Mouse (Mus musculus) embryonic fibroblast, embryonic 13.5 days (primary cell): Measurements from ENCODE around the gene Dnajc19. TPM values are rescaled to one million over a fixed set of nuclear protein-coding genes. Genes with fewer than 3 reads are reported as not detected.

ENCODE experiments used
- H3K27ac ChIP-seq: 2 replicates; pipeline ENCODE4 v1.5.1; 2012; ENCODE audit warnings: low read length, control low read depth, inconsistent platforms; ENCODE audit not compliant: insufficient read depth
- H3K4me1 ChIP-seq: 2 replicates; pipeline ENCODE4 v1.6.1; 2011; ENCODE audit warnings: low read length; ENCODE audit not compliant: control insufficient read depth, insufficient read depth
- H3K4me3 ChIP-seq: 2 replicates; pipeline ENCODE4 v1.5.1; 2011; ENCODE audit warnings: mild to moderate bottlenecking, control low read depth, low read length; ENCODE audit not compliant: insufficient read depth
- CTCF ChIP-seq: IDR thresholded peaks from 2 replicates; pipeline ENCODE4 v1.5.1; 2011; ENCODE audit warnings: mild to moderate bottlenecking, control low read depth, low read length, moderate library complexity, borderline replicate concordance; ENCODE audit not compliant: insufficient read depth
- POLR2A ChIP-seq: IDR thresholded peaks from 2 replicates; pipeline ENCODE4 v1.6.1; 2011; ENCODE audit warnings: low read depth, mild to moderate bottlenecking, control low read depth, low read length, moderate library complexity
- polyA plus RNA-seq: library from polyadenylated mRNA; stranded (reverse); fragments of >200 nt; gene quantifications from 2 replicates; pipeline ENCODE4 v1.2.4, GENCODE M21; 2011; ENCODE audit warnings: low read depth; ENCODE audit not compliant: missing spikeins, insufficient read length

The Dnajc19 gene
- 53.3 and 56.6 TPM in 2 replicates for polyA plus RNA-seq

DNA sequence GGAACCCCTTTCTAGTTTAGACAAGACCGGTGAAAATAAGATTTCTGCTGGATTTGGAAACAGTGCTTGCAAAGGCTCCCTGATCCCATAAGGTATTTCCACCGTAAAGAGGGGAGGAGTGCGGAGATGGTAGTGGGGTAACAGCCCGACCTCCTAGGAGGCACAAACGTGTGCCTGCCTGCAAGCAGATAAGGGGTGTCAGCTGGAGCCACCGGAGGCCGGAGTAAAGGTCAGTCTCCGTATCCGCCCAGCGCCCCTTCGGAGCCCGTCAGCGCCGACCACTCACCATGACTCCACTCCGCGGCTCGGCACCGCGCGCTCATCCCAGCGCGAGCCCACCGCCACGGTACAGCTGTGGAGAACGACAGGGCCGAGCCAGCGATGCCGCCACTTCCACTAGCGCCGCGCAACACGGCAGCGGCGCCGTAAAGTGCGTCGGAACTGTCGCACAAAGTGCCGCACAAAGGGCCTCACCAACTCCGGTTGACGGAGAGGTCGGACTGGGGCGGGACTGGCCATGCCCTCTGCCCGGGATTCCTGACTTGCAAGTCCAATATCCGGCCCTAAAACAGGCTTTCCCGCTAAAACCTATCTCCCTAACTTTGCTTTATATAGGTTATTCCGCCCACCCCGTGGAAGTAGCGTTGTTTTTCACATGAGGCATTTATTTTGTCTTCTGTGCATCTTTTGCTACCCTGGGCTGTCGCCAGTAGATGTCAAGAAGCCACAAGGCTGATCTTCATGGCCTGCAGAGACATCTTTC lies at the start of gene Dnajc19:
Gene Dnajc19 (minus strand): TSS at position 422 of the 763 bp plus-strand sequence.
- H3K27ac ChIP-seq: peak within 1 kb of the TSS; percentile 31; the same call in 1 of the 2 replicates
- TF ChIP-seq CTCF: no peak
- TF ChIP-seq POLR2A: peak; percentile 83
- H3K4me3 ChIP-seq: peak within 1 kb of the TSS; percentile 87
- peaks cover 7% of the 10 kb centered on the region for H3K4me1 ChIP-seq

DNA sequence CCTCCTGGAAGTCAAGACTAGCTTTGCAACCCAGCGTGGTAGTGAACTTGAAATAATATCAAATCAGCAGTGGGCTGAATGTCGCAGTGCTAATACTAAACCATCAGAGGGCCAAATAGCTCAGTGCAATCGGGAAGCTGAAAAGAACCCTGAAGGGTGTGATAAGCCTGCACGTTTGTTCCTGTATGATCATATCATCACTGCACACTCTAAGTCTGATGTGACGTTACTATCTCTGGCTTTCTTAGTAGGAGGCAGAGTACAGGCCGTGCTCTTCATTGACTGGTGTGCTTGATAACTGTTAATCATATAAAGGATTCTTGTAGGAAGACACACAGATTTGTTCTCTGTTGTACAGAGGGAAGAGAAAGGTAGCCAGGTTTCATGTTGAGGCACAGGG lies 48.8 kb upstream of the Dnajc19 start:
- TF ChIP-seq CTCF: no peak
- no peak for TF ChIP-seq POLR2A
- Histone ChIP-seq H3K27ac (no peak overlapping the region), H3K4me3 (no peak overlapping the region), H3K4me1 (no peaks in the 10 kb centered on the region)

DNA sequence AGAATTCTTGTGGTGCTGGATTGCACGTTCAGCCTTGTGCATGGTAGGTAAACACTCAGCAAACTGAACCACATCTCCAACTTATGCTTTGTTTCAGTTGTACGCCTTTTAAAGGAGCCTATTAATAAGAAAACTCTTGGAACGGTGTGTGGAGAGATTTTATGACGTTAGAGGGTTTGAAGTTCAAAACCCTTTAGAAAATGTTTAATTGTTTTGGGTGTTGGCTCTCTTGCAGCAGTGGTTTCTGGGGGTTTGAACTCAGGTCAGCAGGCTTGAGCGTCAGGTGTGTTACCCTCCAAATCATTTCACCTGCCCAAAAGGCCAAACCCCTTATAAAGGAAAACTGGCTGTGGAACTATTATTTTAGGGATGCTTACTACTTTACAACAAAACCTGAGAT lies 40.2 kb upstream of the Dnajc19 start:
- no peak overlapping the region for H3K4me3 ChIP-seq
- no peak for TF ChIP-seq POLR2A
- no peak for TF ChIP-seq CTCF
- H3K4me1 ChIP-seq: no peaks in the 10 kb centered on the region
- no peak overlapping the region for H3K27ac ChIP-seq

DNA sequence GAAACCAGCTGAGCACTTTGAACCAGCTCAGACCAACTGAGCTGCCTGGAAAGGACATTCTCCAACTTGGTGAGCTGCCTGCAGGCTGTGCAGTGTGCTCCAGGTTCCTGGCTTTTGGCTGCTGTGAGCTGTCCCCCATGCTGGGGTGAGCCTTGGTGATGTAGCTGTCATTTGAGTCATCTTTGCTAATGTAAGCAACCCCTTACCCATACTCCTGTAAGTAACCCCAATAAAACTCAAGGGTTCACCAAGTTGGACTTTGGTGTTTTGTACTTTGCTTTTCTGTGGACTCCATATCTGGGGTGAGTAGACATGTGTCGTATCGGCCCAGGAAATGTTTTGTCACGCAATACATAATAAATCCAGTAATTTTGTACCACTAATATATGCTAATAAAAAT lies 39.7 kb upstream of the Dnajc19 start:
- Histone ChIP-seq H3K4me3 (no peak overlapping the region), H3K27ac (no peak overlapping the region), H3K4me1 (no peaks in the 10 kb centered on the region)
- no peak for TF ChIP-seq POLR2A
- TF ChIP-seq CTCF: no peak

DNA sequence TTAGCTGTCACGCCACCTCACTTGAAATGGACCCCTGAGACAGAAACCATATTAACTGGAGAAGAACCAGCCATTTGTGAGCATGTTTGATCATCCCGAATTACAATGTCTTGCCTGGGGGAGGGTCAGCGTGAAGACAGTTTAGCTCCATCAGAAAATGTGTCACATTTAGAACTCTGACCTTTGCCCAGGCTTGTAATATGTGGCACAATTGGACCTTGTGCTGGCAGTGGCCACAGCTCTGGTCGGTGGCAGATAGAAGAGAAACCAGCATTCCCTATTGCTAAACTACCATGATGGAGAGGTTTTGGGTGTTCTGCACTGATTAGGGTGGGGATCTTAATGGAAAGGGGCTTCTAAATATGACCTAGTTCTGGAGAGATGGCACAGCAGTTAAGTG lies 38.7 kb upstream of the Dnajc19 start:
- Histone ChIP-seq H3K27ac (no peak overlapping the region), H3K4me3 (no peak overlapping the region), H3K4me1 (no peaks in the 10 kb centered on the region)
- no peak for TF ChIP-seq CTCF
- no peak for TF ChIP-seq POLR2A

DNA sequence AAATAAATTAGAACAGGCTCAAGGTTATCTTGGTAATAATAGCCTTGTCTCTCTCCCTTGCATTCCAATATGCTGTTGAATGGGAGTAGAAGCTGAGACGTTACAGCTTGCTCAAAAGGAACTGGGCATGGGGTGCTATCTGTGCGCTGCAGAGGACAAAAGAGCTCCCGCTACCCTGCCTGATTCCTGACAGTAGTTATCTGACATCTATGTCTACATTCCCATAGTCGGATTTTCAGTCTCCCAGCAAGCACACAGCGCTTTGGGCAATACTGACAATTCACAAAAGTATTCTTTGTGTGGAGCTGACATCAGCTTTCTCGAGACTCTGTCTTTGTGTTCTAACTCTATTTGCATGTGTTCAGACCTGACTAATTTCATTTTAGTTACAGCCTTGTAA lies 34.7 kb upstream of the Dnajc19 start:
- Histone ChIP-seq H3K27ac (no peak overlapping the region), H3K4me1 (no peaks in the 10 kb centered on the region), H3K4me3 (no peak overlapping the region)
- TF ChIP-seq POLR2A (no peak), CTCF (no peak)

DNA sequence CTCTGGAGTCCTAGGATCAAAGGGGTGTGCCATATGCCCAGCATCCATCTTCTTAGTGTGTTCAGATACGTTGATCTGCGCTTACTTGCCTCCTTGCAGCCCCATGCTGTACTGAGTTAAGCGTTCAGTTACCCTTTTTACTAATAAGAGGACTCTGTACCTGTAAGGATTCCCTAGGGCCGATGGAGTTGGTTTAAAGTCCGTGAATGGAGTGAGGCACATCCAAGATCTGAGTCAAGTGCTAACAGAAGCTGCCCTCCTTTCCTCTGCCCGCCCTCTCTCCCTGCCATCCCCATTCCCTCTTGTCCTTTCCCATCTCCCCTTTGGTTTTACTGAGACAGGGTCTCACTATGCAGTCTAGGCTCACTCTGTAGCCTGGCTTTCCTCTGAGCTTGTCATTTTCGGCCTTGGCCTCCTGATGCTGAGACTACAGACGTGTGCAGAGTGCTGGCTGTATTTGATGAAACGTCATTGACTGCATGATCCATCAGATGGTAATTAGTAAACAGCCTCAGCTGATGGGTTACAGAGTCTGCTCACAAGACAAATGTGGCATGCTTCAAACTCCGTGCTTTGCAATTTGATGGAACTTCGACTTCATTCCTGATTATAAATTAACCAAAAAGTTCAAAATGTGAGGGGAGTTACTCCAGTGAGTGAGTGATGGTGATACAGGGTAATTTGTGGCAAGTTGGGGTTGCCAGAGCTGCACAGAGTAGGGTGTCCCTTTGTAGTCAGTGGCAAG lies 31.0 kb upstream of the Dnajc19 start:
- H3K4me1 ChIP-seq: no peaks in the 10 kb centered on the region
- TF ChIP-seq POLR2A (no peak), CTCF (no peak)
- H3K27ac ChIP-seq: no peak overlapping the region

DNA sequence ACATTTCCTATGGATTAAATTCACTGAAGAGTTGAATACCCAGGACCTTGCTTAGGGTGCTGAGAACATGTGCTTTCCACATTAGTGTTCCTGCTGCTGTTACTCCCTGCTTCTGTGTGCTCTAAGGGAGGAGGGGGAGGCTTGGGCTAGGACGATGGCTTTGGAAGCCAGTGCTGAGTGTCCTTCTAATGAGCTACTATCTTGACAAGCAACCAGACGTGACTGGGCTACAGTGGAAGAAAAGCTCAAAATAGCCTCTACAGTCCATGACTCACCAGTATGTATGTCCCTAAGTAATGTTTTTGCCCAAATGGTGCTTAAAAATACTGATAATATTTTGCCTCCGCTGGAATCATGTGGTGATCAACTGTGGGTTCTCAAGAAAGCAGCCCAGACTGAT lies 26.5 kb upstream of the Dnajc19 start:
- no peaks in the 10 kb centered on the region for H3K4me1 ChIP-seq
- H3K4me3 ChIP-seq: no peak overlapping the region
- TF ChIP-seq CTCF (no peak), POLR2A (no peak)
- H3K27ac ChIP-seq: no peak overlapping the region

More for the DNA sequence above, 31.0 kb upstream of the Dnajc19 start:
- no peak overlapping the region for H3K4me3 ChIP-seq

DNA sequence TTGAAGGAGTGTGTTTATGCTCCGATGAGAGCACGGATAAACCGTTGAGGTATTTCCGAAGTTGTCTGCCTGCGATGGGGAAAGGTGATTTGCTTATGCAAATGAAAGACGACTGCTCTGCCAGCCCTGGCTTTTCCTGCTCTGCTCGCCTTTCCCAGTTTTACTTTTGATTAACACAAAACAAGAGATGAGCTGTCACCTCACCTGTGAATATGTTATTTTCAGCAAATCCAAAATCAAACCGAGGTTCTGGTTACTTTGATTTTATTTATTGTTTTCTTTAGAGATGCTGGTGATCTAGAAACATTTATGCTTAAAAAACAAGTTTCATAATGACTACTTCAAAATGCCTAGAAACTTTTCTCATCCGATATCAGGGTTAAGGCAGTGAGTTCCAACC lies 25.3 kb upstream of the Dnajc19 start:
- no peak overlapping the region for H3K27ac ChIP-seq
- H3K4me1 ChIP-seq: no peaks in the 10 kb centered on the region
- no peak for TF ChIP-seq POLR2A
- TF ChIP-seq CTCF: no peak
- H3K4me3 ChIP-seq: no peak overlapping the region

DNA sequence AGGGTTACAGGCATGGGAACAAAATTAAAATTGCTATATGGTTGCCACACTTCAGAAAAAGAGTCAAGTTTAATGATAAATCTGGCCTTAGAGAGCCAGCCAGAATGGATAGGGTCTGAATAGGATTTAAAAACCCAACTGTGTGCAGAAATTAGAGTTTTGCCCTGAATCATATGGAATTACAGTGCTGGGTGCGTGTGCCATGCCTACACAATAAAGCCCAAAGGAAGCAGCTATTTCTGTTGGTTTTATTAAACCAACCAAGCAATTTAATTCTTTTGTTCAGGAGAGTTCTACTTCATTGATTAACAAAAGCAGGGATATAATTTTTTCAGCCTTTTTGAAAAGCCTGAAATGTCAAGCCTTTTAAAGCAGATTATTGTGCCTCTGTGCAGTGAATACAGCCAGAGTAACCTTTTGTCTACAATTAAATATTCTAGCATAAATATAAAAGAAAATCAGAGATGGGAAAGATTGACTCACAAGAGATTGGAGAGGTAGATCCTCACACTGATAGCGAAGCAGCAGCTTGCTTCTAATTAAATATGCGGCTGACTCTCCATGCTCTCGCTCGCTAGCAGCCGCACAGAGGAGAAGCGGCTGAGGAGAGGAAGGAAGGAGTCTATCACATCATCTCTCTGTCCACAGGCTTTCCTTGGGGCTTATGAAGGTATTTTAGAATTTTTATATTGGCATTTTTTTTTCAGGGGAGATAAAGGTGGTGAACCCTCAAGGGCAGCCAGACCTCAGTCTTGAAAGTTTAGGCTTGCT lies 23.0 kb upstream of the Dnajc19 start:
- Histone ChIP-seq H3K4me1 (no peaks in the 10 kb centered on the region), H3K4me3 (no peak overlapping the region), H3K27ac (no peak overlapping the region)
- TF ChIP-seq POLR2A (no peak), CTCF (no peak)

DNA sequence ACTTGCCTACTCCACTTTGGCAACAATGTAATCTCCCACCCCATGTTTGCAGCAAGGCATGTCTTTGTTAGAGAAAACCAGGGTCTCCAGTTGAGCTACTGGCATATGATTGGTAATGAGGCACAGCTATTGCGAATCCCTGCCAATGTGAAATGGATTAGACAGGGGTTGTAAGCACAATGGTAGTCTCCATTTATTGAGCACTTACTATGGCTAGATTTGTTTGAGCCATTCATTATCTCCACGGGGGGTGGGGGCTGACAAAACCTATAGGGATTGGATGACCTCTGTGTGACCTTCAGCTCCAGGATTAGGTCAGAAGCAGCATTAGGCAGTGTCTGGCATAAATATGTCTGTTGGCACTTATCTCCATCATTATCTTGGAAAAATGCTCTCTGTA lies 21.8 kb upstream of the Dnajc19 start:
- Histone ChIP-seq H3K4me3 (no peak overlapping the region), H3K4me1 (no peaks in the 10 kb centered on the region), H3K27ac (no peak overlapping the region)
- no peak for TF ChIP-seq CTCF
- TF ChIP-seq POLR2A: no peak
